Mouse (Mus musculus): Measurements from ENCODE around the gene Ddx50.
"Not testable (repeated sequence)": the region's sequence is repeated elsewhere in the genome, so short reads cannot be mapped to it uniquely, and the experiment has no call there.

Gene Ddx50

DNA sequence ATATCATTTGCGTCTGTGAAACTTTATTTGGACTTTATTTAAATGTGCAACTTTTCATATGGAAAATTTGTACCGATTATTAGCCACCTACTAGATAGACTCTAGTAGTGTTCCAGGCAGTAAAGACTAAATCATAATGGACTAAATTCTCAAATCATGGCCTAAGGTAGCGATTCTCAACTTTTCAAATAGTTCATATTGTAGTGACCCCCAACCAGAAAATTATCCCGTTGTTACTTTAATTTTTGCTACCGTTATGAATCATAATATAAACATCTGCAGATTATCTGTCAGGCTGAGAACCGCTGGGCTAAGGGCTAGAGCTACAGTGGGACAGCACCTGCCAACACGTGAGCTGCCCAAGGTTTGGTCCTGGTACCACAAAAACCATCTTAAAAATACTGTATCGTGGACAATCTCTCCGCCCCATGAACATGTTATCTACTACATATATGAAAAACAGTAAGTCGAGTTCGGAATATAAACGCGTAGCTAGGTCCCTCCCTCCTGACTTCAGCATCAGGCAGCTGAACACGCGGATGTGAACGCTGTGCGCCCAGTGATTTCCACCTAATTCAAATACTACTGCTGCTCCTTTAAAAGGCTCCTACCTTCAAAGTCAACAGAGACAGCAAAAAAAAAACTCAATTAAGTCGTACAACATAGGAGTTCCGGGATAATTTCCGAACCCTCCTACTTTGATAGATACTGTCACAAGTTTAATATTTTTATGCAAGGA, 49.8 kb downstream of the Ddx50 start:
- in situ Hi-C loops (cut with MboI): no loop called here

DNA sequence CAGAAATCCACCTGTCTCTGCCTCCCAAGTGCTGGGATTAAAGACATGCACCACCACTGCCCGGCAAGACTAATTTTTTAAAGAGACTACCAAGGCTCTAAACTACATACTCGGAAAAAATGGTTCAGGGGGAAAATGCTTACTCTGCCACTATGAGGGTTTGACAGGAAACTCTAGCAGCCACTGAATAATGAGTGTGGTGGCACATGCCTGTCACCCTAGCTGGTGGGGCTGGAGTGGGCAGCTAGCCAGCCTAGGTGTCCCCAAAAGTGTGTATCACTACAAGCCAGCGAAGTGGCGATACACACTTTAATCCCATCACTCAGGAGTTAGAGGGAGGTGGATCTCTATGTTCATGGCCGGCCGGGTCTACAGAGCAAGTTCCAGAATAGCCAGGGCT, 51.0 kb downstream of the Ddx50 start:
- in situ Hi-C loops (cut with MboI): no loop called here

DNA sequence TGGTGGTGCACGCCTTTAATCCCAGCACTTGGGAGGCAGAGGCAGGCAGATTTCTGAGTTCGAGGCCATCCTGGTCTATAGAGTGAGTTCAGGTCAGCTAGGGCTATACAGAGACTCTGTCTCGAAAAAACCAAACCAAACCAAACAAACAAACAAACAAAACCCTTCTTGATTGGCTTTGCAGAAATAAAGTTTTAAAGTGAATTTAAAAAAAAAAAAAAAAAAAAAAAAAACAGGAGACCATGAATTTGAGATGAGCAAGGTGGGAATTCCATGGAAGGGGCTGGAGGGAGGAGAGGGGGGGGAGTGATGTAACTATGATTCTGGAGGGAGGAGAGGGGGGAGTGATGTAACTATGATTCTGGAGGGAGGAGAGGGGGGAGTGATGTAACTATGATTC, 51.7 kb downstream of the Ddx50 start:
- in situ Hi-C loops (cut with MboI): not testable (repeated sequence)

DNA sequence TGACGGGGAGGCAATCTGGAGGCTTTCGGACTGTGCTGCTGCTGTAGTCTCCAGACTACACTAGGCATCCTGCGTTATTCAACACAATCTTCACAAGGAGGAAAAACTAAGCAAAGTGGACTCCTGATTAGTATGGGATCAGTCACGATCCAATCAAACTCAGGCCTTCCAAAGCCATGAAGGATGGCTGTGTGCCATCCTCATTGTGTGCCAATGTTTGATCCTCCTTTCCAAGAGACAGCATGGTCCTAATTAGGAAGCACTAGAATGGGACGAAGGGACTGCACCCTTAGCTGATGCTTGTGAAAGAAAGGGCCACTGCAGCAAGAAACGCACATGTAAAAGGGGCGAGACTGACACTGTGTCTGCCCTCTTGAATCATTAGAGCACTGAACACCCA, 58.5 kb downstream of the Ddx50 start:
- in situ Hi-C loops (cut with MboI): no loop called here

DNA sequence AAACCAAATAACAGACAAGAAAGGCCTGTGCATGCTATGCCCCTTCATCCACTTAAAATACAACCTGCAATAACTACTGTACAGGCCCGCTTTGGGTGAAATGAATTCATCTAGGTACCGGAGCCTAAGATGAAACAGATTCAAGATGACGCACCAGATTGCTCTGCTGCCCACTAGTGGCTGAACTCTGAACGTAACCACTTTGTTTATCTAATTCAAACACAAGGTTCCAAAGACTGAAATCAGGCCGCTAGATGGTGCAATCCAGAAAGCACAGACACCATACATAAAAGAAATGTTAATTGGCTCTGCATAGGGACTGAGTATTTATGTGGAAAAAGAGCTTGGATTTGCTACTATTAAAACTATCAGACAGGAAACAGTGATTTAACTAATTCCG, 60.8 kb downstream of the Ddx50 start:
- in situ Hi-C loops (cut with MboI): no loop called here

DNA sequence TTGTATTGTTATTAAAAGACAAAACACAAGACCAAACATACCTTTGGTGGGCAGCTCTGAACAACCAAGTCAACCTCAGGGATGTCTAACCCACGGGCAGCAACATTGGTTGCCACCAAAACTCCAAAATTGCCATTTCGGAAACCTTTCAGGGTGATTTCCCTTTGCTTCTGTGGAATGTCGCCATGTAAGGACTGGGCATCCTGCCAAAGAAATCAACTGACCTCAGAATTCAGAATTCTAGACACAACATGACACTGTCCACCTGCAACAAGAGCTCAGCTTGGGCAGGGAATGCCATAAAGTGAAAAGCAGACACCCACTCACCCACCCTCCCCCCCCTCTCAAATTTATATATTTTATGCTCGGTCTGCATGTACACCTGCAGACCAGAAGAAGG, 62.4 kb downstream of the Ddx50 start:
- in situ Hi-C loops (cut with MboI): no loop called here

DNA sequence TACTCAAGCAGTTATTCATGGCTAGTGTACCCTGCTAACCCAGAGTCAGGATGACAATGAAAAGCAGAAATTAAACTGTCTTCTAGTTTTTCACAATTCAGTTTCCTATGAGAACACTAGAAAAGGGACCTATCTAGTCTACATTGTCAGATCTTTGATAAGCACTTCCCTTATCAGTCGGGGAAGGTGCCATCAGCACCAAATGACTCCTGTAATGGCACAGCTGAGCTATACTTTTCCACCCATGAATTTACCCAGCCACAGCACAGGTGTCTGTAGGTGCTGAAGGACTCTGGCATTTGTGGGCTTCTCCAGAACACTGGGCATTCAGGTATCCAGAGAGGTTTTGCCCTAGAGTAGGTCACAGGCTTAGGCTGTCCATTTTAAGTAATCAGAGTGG, 67.8 kb downstream of the Ddx50 start:
- in situ Hi-C loops (cut with MboI): no loop called here

DNA sequence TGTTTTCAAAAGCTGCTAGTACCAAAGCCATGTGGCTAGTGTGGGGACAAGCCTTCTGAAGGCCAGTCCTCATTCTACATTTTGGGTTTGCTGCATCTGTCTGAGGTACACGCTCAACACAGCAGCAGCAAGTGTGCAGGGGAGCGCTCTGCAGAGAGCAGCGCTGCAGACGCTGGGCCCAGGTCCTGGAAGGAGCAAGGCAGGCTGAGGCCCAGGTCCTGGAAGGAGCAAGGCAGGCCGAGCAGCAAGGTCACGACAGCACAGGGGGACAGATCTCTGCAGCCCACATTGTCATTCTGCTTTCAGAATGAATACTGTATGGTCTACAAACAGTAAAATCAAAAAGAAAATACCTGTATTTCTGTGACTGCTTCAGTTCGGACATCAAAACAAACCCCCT, 68.3 kb downstream of the Ddx50 start:
- in situ Hi-C loops (cut with MboI): no loop called here

DNA sequence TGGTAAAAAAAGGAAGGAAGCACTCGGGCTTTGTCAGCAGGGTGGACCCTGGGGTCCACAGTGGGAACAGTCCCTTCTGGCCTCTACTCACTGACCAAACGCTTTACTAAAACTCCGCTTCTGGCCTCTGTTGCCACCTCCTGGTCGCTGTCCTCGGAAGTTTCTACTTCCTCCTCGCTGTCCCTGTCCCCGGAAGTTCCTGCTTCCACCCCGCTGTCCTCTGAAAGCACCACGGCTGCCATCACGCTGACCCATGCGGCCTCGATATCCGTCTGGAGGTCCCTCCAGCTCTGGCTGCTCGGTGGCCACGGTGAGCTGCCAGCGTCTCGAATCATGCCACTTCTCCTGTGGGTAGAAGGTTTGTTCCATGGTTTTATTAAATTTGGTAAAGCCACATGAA, 68.8 kb downstream of the Ddx50 start:
- in situ Hi-C loops (cut with MboI): no loop called here

DNA sequence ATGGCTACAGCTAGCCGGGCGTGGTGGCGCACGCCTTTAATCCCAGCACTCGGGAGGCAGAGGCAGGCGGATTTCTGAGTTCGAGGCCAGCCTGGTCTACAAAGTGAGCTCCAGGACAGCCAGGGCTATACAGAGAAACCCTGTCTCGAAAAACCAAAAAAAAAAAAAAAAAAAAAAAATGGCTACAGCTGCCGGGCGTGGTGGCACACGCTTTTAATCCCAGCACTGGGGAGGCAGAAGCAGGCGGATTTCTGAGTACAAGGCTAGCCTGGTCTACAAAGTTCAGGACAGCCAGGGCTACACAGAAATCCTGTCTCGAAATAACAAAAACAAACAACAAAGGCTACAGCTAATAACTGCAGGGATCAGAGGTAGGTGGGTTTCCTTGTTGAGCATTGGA, 71.9 kb downstream of the Ddx50 start:
- in situ Hi-C loops (cut with MboI): not testable (repeated sequence)

DNA sequence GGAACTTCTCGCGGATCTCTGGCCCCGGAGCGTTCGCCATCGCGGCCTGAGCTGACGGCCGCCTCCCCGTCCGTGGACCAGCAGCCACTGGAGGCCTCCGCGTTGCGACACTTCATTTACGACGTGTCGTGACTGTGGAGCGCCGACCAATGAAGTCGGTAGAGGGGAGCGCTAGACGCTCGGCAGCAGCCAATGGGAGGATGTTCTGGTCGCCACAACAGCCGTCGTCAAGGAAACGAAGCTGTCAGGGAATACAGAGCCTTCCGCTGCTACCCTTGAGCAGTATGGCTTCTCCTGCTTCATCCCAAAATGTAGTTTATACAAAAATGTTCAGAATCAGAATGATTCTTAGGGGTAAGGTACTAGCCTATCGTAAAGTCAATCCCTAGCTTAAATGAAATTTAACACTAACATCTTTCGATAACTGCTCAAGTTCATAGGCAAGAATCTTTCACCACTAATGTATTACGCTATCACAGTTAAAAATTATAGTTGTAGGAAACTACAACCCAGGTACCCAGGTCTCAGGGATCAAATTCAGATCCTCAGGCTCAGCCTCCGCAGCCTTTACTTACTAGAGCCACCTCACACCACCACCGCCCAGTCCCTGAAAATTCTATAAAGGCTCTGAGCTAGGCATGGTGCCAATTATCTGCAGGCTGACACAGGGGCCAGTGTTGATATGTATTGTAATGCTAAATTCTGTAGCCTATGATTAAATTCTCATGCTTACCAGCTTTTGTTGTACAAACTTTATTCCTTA, 72.5 kb downstream of the Ddx50 start, which contains the start of gene Kif1bp:
Kif1bp (minus strand) TSS at position 120 of the 763 bp plus-strand sequence.
- in situ Hi-C loops (cut with MboI): no loop called here

DNA sequence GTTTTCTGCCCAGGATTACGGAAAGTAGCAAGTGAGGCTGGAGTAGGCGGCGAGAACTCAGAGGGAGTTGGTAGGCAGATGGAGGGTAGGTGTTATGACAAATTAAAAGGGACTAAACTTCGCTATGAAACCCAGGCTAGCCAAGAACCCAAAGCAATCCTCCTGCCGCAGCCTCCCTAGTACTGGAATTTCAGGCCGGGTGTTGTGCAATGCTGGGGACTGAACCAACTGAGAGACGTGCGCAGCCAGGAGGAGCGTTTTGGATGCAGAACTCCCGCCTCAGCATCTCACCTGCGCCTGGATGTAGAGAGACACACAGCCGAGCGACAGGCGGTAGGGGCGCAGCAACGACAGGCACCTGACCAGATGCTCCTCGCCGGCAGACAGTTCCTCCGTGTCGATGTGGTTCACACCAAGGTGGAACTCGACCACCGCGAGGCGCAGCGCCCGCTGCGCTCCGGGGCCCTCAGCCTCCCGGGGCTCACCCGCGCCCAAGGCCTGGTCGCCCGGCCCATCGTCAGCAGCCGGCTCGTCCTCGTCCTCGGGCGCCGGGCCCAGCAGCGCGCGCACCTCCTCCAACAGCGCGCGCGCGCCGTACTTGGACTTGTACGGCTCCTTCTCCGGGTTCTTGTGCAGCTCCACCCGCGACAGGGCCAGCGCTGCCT, 73.2 kb downstream of the Ddx50 start:
- in situ Hi-C loops (cut with MboI): no loop called here

DNA sequence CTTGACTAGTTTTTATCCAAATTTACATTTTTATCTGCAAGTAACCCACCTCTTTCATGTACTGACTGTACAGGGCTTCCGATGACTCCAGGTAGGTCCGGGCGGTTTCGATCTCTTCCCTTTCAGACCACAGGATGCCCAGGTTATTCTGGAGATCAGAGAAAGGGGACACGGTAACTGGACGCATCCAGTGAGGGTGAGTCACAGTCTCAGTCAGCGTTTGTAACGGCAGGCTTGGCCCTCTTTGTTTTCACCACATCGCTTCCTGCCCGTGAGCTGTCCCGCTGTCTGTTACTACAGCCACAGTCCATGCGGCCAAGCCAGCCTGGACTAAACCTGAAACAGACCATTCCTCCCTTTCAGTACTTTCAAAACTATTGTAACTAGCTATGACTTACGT, 76.0 kb downstream of the Ddx50 start:
- in situ Hi-C loops (cut with MboI): no loop called here

DNA sequence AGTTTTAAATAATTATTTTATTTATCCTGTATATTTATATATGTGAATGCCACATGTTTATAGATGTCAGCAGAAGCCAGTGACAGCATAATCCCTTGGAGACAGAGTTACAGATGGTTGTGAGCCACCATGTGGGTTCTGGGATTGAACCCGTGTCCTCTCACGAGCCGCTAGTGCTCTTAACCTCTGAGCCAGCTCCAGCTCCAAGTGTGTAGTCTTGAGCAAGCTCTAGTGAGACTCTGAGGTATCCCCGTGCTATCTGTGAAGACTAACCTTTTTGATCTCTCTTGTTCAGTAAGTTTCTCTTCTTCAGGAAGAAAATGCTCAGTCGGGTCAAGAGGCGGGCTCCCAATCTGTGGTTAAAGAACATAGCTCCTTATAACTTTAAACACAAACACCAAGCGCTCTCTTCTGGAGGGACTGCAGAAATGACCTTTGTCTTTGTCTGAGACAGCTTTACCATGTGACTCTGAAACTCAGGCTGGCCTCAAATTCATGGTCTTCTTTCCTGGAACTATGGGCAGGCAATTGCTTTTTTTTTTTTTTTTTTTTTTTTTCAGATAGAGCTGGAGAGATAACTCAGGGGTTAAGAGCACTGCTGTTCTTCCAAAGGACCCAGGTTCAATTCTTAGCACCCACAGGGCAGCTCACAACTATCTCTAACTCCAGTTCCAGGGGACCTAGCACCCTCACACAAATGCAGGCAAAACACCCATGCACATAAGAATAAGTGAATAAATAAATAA, 80.7 kb downstream of the Ddx50 start:
- in situ Hi-C loops (cut with MboI): no loop called here

DNA sequence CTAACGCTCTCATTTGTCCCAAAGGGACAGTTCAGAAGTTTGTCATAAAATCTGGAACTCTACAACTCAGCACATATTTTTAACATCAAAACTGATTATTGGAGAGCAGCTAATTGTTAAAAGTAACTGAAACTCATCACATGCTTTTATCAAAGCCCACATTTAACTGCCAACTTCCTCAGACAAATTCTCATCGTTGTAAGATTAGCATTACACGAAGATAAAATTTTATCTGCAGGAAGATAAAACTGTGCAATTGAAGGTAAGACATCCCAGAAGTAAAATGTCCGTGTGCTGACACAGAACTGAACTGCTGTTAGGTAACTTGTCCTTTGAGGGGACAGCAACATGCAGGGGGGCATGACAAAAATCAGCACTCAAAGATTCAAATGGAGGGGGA, 82.2 kb downstream of the Ddx50 start:
- in situ Hi-C loops (cut with MboI): no loop called here
